Mouse (Mus musculus) spleen, adult 2 months (tissue): Measurements from ENCODE around the gene Adgrd1.

Source experiments
- CTCF ChIP-seq: fragments of 200-500 bp; IDR thresholded peaks from 2 replicates; pipeline ENCODE4 v1.5.1; 2011; ENCODE audit warnings: mild to moderate bottlenecking, inconsistent platforms; ENCODE audit not compliant: insufficient read depth, insufficient read length, insufficient replicate concordance; ENCODE audit errors: extremely low read depth
- POLR2A ChIP-seq: fragments of 200-500 bp; IDR thresholded peaks from 2 replicates; pipeline ENCODE4 v1.6.1; 2011; ENCODE audit warnings: low read depth, low read length, inconsistent platforms

GRCm38 (mm10) chr5:129236366-129236765 is 139.8 kb downstream of the Adgrd1 start:
- no peak for TF ChIP-seq POLR2A
- TF ChIP-seq CTCF, result no peak
